Mouse (Mus musculus): ENCODE data around the gene Arhgap9. TPM values are rescaled to one million over a fixed set of nuclear protein-coding genes. Genes with fewer than 3 reads are reported as not detected.

The Arhgap9 gene
- polyA plus RNA-seq, 1 experiment, result 0.16 TPM

DNA sequence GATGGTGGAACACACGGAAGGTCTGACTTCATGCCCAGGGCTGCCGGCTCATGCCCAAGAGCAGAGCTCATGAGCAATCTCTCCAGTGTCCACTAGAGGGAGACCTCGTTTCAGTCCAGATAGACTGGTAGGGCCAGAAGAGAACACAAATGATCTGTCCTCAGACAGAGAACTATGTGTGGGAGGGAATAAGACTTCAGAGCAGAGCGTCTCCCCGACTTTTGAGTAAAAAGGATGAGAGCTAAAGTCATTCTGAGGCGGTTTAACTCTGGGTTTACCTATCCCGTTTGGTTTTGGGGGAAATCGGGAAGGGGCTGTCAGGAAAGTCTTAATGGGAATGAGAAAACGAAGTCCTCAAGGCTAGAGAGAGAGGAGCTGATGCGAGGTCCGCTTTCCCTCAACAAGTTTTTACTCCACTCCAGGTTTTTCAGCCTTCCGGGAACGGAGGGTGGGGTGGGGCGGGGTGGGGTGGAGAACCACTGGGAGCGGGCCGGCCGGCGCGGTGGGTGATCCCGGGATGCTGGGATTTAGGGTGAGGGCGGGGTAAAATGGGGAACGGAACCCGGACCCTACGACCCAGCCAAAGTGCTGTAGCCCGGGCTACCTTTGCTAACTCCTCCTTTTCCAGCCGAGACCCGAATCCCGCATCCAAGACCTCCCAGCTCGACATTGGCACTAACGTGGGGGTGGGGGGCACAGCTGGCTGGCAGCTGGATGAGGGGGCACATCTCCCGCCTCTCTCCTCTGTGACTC is 17.3 kb downstream of the Arhgap9 start:
- H3K27me3 ChIP-seq (ENCODE audit: control insufficient read depth), result peaks cover 68% of the 10 kb centered on the region
- H3K4me3 ChIP-seq (replicated peaks), result peak overlapping the region; percentile 26
- H3K4me1 ChIP-seq (ENCODE audit: control insufficient read depth), result peaks cover 18% of the 10 kb centered on the region
- no peaks in the 10 kb centered on the region for H3K36me3 ChIP-seq (ENCODE audit: control insufficient read depth)
- H3K9me3 ChIP-seq (ENCODE audit: control insufficient read depth, low read length), result peaks cover 3% of the 10 kb centered on the region; the same call in 1 of the 2 replicates
- TF ChIP-seq GATA1 (IDR thresholded peaks at IDR 0.05; ENCODE audit: low read length), result no peak
- no peak for TF ChIP-seq TAL1 (IDR thresholded peaks at IDR 0.05; ENCODE audit: low read length)

GRCm38 (mm10) chr10:127339683-127340576 is 18.2 kb downstream of the Arhgap9 start:
- Histone ChIP-seq H3K27me3 (ENCODE audit: control insufficient read depth) (peaks cover 71% of the 10 kb centered on the region), H3K9me3 (ENCODE audit: control insufficient read depth, low read length) (peaks cover 5% of the 10 kb centered on the region; the same call in 1 of the 2 replicates), H3K36me3 (ENCODE audit: control insufficient read depth) (no peaks in the 10 kb centered on the region), H3K4me1 (ENCODE audit: control insufficient read depth) (peaks cover 18% of the 10 kb centered on the region), H3K4me3 (replicated peaks) (peak overlapping the region; percentile 26)
- TF ChIP-seq GATA1 (IDR thresholded peaks at IDR 0.05; ENCODE audit: low read length), result no peak
- TF ChIP-seq TAL1 (IDR thresholded peaks at IDR 0.05; ENCODE audit: low read length), result no peak

DNA sequence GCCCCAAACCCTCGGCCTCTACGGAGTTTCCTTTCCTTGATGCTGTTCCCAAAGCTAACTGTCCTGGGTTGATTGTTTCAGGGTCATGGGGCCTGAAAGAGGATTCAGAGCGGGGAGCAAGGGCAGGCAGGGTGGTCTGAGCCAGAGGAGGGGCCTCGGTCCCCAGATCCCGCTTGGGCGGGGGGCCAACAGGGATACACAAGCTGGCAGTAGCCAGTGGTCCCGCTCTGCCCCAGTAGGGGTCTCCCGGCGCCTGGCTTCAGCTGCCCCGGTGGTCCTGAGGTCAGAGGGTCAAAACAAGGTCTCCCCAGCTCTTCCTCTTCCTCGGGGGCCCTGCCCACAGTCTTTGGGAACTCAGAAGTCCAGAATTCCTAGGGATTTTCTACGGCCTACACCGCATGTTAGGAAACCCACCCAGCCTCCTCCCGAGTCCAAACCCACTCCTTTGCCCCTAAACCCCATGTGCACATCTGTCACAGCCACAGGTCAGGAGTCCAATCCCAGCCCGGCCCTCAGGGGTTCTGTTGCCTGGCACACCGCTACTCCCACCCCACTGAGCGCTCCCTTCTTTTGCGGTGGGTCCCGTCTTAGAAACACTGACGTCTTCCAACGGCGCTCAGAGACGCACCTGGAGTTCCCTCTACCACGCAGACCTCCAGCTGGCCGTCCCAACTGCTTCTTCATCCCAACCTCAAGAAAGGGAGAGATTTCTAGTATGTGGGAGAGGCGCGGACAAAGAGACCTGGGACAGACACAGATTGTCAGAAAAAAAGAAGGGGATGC is 19.0 kb downstream of the Arhgap9 start:
- Histone ChIP-seq H3K27me3 (ENCODE audit: control insufficient read depth) (peaks cover 74% of the 10 kb centered on the region), H3K9me3 (ENCODE audit: control insufficient read depth, low read length) (peaks cover 6% of the 10 kb centered on the region; the same call in 1 of the 2 replicates), H3K4me1 (ENCODE audit: control insufficient read depth) (peaks cover 18% of the 10 kb centered on the region), H3K4me3 (replicated peaks) (no peak overlapping the region), H3K36me3 (ENCODE audit: control insufficient read depth) (no peaks in the 10 kb centered on the region)
- TF ChIP-seq GATA1 (IDR thresholded peaks at IDR 0.05; ENCODE audit: low read length), result no peak
- no peak for TF ChIP-seq TAL1 (IDR thresholded peaks at IDR 0.05; ENCODE audit: low read length)

DNA sequence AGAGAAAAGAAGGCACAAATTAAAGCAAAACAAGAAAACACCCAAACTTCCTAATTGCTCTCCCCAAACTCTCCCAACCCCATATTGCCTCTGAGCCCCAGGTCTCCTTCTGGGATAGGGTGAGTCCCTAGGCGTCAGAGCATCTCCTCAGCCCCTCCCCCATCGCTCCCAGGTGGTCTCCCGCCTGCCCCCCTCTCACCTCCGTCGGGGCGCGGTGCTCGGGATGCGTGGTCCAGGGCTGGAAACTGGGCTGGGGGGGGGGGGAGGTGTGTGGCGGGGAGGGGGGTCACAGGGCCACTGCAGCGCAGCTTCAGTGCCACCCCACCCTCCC is 19.6 kb downstream of the Arhgap9 start:
- H3K27me3 ChIP-seq (ENCODE audit: control insufficient read depth), result peaks cover 74% of the 10 kb centered on the region
- peaks cover 18% of the 10 kb centered on the region for H3K4me1 ChIP-seq (ENCODE audit: control insufficient read depth)
- peaks cover 6% of the 10 kb centered on the region; the same call in 1 of the 2 replicates for H3K9me3 ChIP-seq (ENCODE audit: control insufficient read depth, low read length)
- no peaks in the 10 kb centered on the region for H3K36me3 ChIP-seq (ENCODE audit: control insufficient read depth)
- no peak overlapping the region for H3K4me3 ChIP-seq (replicated peaks)
- TF ChIP-seq GATA1 (IDR thresholded peaks at IDR 0.05; ENCODE audit: low read length), result no peak
- no peak for TF ChIP-seq TAL1 (IDR thresholded peaks at IDR 0.05; ENCODE audit: low read length)

DNA sequence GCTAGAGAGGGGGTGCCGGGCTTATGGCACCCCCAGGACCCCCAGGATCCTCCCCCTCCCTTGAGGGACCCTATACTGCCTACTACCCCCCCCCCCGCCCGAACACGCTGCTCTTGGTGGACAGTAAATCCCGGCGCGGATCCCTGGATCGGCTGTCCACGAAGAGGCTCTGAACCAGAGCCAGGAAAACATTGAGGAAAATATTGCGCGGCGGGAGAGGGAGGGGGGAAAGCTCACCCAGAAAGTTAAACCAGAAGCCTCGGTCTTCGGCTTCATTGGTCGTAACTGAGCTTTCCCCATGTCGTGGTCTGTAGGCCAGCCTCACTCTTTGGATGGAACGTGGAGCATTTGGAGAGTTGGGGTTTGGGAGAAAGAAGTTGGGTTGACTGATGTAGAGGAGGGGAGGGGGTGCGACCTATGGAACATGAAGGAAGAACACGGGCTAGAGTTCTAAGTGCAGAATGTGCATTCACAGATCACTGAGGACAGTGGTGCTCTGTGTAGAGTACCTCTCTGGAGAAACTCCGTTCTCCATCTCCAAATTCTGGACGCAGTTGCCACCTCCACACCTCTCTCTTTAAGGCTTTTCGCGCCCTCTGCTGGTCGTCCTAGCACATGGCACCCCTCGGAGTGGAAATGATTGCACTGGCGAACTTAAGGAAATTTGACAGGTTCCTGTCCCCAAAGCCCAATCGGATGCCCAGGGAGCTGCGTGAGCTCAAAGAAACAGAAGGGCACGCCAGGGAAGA is 20.3 kb downstream of the Arhgap9 start, which contains the start of gene Gli1:
Gene Gli1 (minus strand): TSS at position 84 of the 749 bp plus-strand sequence.
- Histone ChIP-seq H3K9me3 (ENCODE audit: control insufficient read depth, low read length) (peaks cover 6% of the 10 kb centered on the region; the same call in 1 of the 2 replicates), H3K4me3 (replicated peaks) (no peak within 1 kb of the TSS), H3K36me3 (ENCODE audit: control insufficient read depth) (no peaks in the 10 kb centered on the region), H3K27me3 (ENCODE audit: control insufficient read depth) (peaks cover 68% of the 10 kb centered on the region), H3K4me1 (ENCODE audit: control insufficient read depth) (peaks cover 18% of the 10 kb centered on the region)
- TF ChIP-seq GATA1 (IDR thresholded peaks at IDR 0.05; ENCODE audit: low read length), result no peak
- TF ChIP-seq TAL1 (IDR thresholded peaks at IDR 0.05; ENCODE audit: low read length), result no peak

DNA sequence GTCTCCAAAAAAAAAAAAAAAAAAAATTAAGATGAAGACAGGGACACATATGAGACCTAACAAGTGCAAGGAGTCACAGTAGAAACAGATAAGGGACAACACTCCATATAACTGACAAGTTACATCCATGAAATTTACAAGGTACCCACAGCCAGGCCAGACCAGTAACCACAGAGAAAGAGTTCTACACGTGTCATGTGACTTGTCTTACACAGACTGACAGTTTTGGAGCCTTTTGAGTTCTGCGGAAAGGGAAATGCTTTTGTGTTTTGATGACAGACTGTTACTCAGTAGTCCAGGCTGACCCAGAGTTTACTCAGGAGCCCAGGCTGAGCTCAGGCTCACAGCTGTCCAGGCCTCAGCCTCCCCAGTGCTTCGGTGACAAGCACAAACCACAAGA is 21.3 kb downstream of the Arhgap9 start:
- H3K9me3 ChIP-seq (ENCODE audit: control insufficient read depth, low read length), result peaks cover 6% of the 10 kb centered on the region; the same call in 1 of the 2 replicates
- H3K4me3 ChIP-seq (replicated peaks), result no peak overlapping the region
- H3K4me1 ChIP-seq (ENCODE audit: control insufficient read depth), result peaks cover 18% of the 10 kb centered on the region
- peaks cover 58% of the 10 kb centered on the region for H3K27me3 ChIP-seq (ENCODE audit: control insufficient read depth)
- no peaks in the 10 kb centered on the region for H3K36me3 ChIP-seq (ENCODE audit: control insufficient read depth)
- TF ChIP-seq GATA1 (IDR thresholded peaks at IDR 0.05; ENCODE audit: low read length), result no peak
- TF ChIP-seq TAL1 (IDR thresholded peaks at IDR 0.05; ENCODE audit: low read length), result no peak

DNA sequence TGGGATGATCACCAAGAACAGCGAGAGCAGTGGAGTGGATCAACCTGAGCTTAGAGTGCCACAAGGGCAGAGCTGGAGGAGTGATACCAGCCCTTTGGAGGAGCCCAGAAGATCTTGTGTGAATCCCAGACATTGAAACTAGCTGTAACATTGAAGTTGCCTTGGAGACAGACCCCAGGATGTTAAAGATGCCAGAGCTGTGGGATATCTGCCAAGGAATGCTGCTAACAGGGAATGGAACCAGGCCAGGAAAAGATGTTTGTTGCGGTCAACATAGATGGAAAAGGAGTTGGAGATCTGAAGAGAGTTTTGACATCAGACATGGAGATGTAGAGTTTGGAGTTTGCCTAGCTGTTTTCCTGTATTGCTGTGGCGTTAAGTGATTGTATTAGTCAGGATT is 24.4 kb downstream of the Arhgap9 start:
- Histone ChIP-seq H3K27me3 (ENCODE audit: control insufficient read depth) (peaks cover 26% of the 10 kb centered on the region), H3K9me3 (ENCODE audit: control insufficient read depth, low read length) (peaks cover 3% of the 10 kb centered on the region; the same call in 1 of the 2 replicates), H3K4me3 (replicated peaks) (no peak overlapping the region), H3K4me1 (ENCODE audit: control insufficient read depth) (peaks cover 17% of the 10 kb centered on the region), H3K36me3 (ENCODE audit: control insufficient read depth) (no peaks in the 10 kb centered on the region)
- TF ChIP-seq GATA1 (IDR thresholded peaks at IDR 0.05; ENCODE audit: low read length) (no peak), TAL1 (IDR thresholded peaks at IDR 0.05; ENCODE audit: low read length) (no peak)

- no peak overlapping the region for H3K4me3 ChIP-seq (replicated peaks)
- TF ChIP-seq GATA1 (IDR thresholded peaks at IDR 0.05; ENCODE audit: low read length) (no peak), TAL1 (IDR thresholded peaks at IDR 0.05; ENCODE audit: low read length) (no peak)
- peaks cover 9% of the 10 kb centered on the region; the same call in 1 of the 2 replicates for H3K4me1 ChIP-seq (ENCODE audit: control insufficient read depth)
- H3K27me3 ChIP-seq (ENCODE audit: control insufficient read depth), result peaks cover 15% of the 10 kb centered on the region
- peaks cover 3% of the 10 kb centered on the region; the same call in 1 of the 2 replicates for H3K9me3 ChIP-seq (ENCODE audit: control insufficient read depth, low read length)
- no peaks in the 10 kb centered on the region for H3K36me3 ChIP-seq (ENCODE audit: control insufficient read depth)
Observed at GRCm38 (mm10) chr10:127348957-127349356, 27.2 kb downstream of the Arhgap9 start.

Measured in erythroblast, embryonic 14.5 days (primary cell).